Mouse (Mus musculus): ENCODE measurements at regions not wholly inside any gene's neighbourhood (a gene's known extent, or its start where the extent isn't known, plus 50 kb on each side); places are given as distances from the start of the nearest gene placed in this dataset.

GRCm38 (mm10) chr13:25983659-25984058 lies 713.4 kb upstream of the Nrsn1 start:
- ATAC-seq (no peak), DNase-seq (ENCODE audit: low read depth, low spot score) (no peak)
- ChIA-PET POLR2A (no interaction called here), CTCF (no interaction called here)
- in situ Hi-C loops (cut with MboI; ENCODE audit: low pct_unique_long_range_greater_than_20kb), result no loop called here
- no peak for TF ChIP-seq CTCF (IDR thresholded peaks at IDR 0.05)
- no peaks in the 10 kb centered on the region for H3K27me3 ChIP-seq

- H3K27me3 ChIP-seq, result no peaks in the 10 kb centered on the region
- ATAC-seq (no peak), DNase-seq (ENCODE audit: low read depth, low spot score) (no peak)
- TF ChIP-seq CTCF (IDR thresholded peaks at IDR 0.05), result no peak
- in situ Hi-C loops (cut with MboI; ENCODE audit: low pct_unique_long_range_greater_than_20kb), result no loop called here
- ChIA-PET POLR2A (no interaction called here), CTCF (no interaction called here)
Measured at GRCm38 (mm10) chr13:25978648-25979047, 708.3 kb upstream of the Nrsn1 start.

GRCm38 (mm10) chr13:25958592-25958991 lies 688.3 kb upstream of the Nrsn1 start:
- no peak for TF ChIP-seq CTCF (IDR thresholded peaks at IDR 0.05)
- no peak for ATAC-seq
- ChIA-PET CTCF (no interaction called here), POLR2A (interaction anchor here (0.8 kb wide), 1 partner anchor 52 kb away, joined by 3 read pairs; no protein-coding TSS in a partner anchor)
- in situ Hi-C loops (cut with MboI; ENCODE audit: low pct_unique_long_range_greater_than_20kb), result no loop called here
- no peak for DNase-seq (ENCODE audit: low read depth, low spot score)
- H3K27me3 ChIP-seq, result no peaks in the 10 kb centered on the region

- in situ Hi-C loops (cut with MboI; ENCODE audit: low pct_unique_long_range_greater_than_20kb), result no loop called here
- no peak for TF ChIP-seq CTCF (IDR thresholded peaks at IDR 0.05)
- CTCF ChIA-PET, result no interaction called here
- DNase-seq (ENCODE audit: low read depth, low spot score), result no peak
- ATAC-seq, result no peak
- H3K27me3 ChIP-seq, result no peaks in the 10 kb centered on the region
- POLR2A ChIA-PET, result no interaction called here
Measured at GRCm38 (mm10) chr13:25958153-25958466, 687.8 kb upstream of the Nrsn1 start.

GRCm38 (mm10) chr13:25957451-25958152 lies 687.3 kb upstream of the Nrsn1 start:
- ChIA-PET POLR2A (no interaction called here), CTCF (no interaction called here)
- DNase-seq (ENCODE audit: low read depth, low spot score) (no peak), ATAC-seq (no peak)
- in situ Hi-C loops (cut with MboI; ENCODE audit: low pct_unique_long_range_greater_than_20kb), result no loop called here
- no peak for TF ChIP-seq CTCF (IDR thresholded peaks at IDR 0.05)
- H3K27me3 ChIP-seq, result no peaks in the 10 kb centered on the region

GRCm38 (mm10) chr13:25937631-25938030 lies 667.3 kb upstream of the Nrsn1 start:
- in situ Hi-C loops (cut with MboI; ENCODE audit: low pct_unique_long_range_greater_than_20kb), result no loop called here
- POLR2A ChIA-PET, result no interaction called here
- DNase-seq (ENCODE audit: low read depth, low spot score) (no peak), ATAC-seq (no peak)
- CTCF ChIA-PET, result interaction anchor here (0.8 kb wide), 1 partner anchor 31 kb away, joined by 3 read pairs; no protein-coding TSS in a partner anchor
- H3K27me3 ChIP-seq, result no peaks in the 10 kb centered on the region
- no peak for TF ChIP-seq CTCF (IDR thresholded peaks at IDR 0.05)

GRCm38 (mm10) chr13:25933783-25934182 lies 663.5 kb upstream of the Nrsn1 start:
- no peak for ATAC-seq
- CTCF ChIA-PET, result interaction anchor here (1.4 kb wide), 1 partner anchor 9 kb away, joined by 3 read pairs; no protein-coding TSS in a partner anchor
- no peak for TF ChIP-seq CTCF (IDR thresholded peaks at IDR 0.05)
- no peaks in the 10 kb centered on the region for H3K27me3 ChIP-seq
- no peak for DNase-seq (ENCODE audit: low read depth, low spot score)
- in situ Hi-C loops (cut with MboI; ENCODE audit: low pct_unique_long_range_greater_than_20kb), result no loop called here
- POLR2A ChIA-PET, result no interaction called here

GRCm38 (mm10) chr13:25933246-25933645 lies 662.9 kb upstream of the Nrsn1 start:
- POLR2A ChIA-PET, result no interaction called here
- in situ Hi-C loops (cut with MboI; ENCODE audit: low pct_unique_long_range_greater_than_20kb), result no loop called here
- no peak for TF ChIP-seq CTCF (IDR thresholded peaks at IDR 0.05)
- CTCF ChIA-PET, result interaction anchor here (1.4 kb wide), 1 partner anchor 9 kb away, joined by 3 read pairs; no protein-coding TSS in a partner anchor
- no peaks in the 10 kb centered on the region for H3K27me3 ChIP-seq
- ATAC-seq (no peak), DNase-seq (ENCODE audit: low read depth, low spot score) (no peak)

- TF ChIP-seq CTCF (IDR thresholded peaks at IDR 0.05), result peak; percentile 83
- ATAC-seq, result peak; percentile 44
- in situ Hi-C loops (cut with MboI; ENCODE audit: low pct_unique_long_range_greater_than_20kb), result no loop called here
- CTCF ChIA-PET, result interaction anchor here (1.2 to 1.4 kb wide), 2 partner anchors 10 to 17 kb away, joined by 3 to 4 read pairs; no protein-coding TSS in a partner anchor
- peak; percentile 31 for DNase-seq (ENCODE audit: low read depth, low spot score)
- H3K27me3 ChIP-seq, result no peaks in the 10 kb centered on the region
- POLR2A ChIA-PET, result no interaction called here
Measured at GRCm38 (mm10) chr13:25932810-25933209, 662.5 kb upstream of the Nrsn1 start.

GRCm38 (mm10) chr13:25932365-25932764 lies 662.1 kb upstream of the Nrsn1 start:
- no peaks in the 10 kb centered on the region for H3K27me3 ChIP-seq
- no peak for TF ChIP-seq CTCF (IDR thresholded peaks at IDR 0.05)
- ATAC-seq (no peak), DNase-seq (ENCODE audit: low read depth, low spot score) (no peak)
- ChIA-PET POLR2A (no interaction called here), CTCF (interaction anchor here (1.2 kb wide), 1 partner anchor 16 kb away, joined by 4 read pairs; no protein-coding TSS in a partner anchor)
- in situ Hi-C loops (cut with MboI; ENCODE audit: low pct_unique_long_range_greater_than_20kb), result no loop called here

GRCm38 (mm10) chr13:25925685-25926084 lies 655.4 kb upstream of the Nrsn1 start:
- H3K27me3 ChIP-seq, result no peaks in the 10 kb centered on the region
- ChIA-PET POLR2A (no interaction called here), CTCF (no interaction called here)
- no peak for ATAC-seq
- no peak for DNase-seq (ENCODE audit: low read depth, low spot score)
- in situ Hi-C loops (cut with MboI; ENCODE audit: low pct_unique_long_range_greater_than_20kb), result no loop called here
- no peak for TF ChIP-seq CTCF (IDR thresholded peaks at IDR 0.05)

GRCm38 (mm10) chr13:25899871-25900270 lies 629.6 kb upstream of the Nrsn1 start:
- in situ Hi-C loops (cut with MboI; ENCODE audit: low pct_unique_long_range_greater_than_20kb), result loop anchor here (5.0 kb wide), 1 partner anchor 242 kb away; no protein-coding TSS in a partner anchor
- CTCF ChIA-PET, result no interaction called here
- TF ChIP-seq CTCF (IDR thresholded peaks at IDR 0.05), result no peak
- DNase-seq (ENCODE audit: low read depth, low spot score), result no peak
- ATAC-seq, result no peak
- POLR2A ChIA-PET, result no interaction called here
- peaks cover 6% of the 10 kb centered on the region for H3K27me3 ChIP-seq

Measured in Patski (cell line).